Mouse (Mus musculus): ENCODE measurements at regions not wholly inside any gene's neighbourhood (a gene's known extent, or its start where the extent isn't known, plus 50 kb on each side); places are given as distances from the start of the nearest gene placed in this dataset.
A peak's percentile ranks its signal among the peaks of the same experiment; 100 is the strongest.

GRCm38 (mm10) chr5:45119757-45120156 lies 320.3 kb upstream of the Ldb2 start:
- DNase-seq = no peak

GRCm38 (mm10) chr5:45111246-45111645 lies 311.8 kb upstream of the Ldb2 start:
- DNase-seq = no peak

GRCm38 (mm10) chr5:45110797-45111196 lies 311.3 kb upstream of the Ldb2 start:
- no peak for DNase-seq

- no peak for DNase-seq
Measured at GRCm38 (mm10) chr5:45105236-45105816, 305.8 kb upstream of the Ldb2 start.

GRCm38 (mm10) chr5:45103763-45104428 lies 304.4 kb upstream of the Ldb2 start:
- DNase-seq = no peak

GRCm38 (mm10) chr5:45102661-45103060 lies 303.2 kb upstream of the Ldb2 start:
- DNase-seq = no peak

- DNase-seq = no peak
Measured at GRCm38 (mm10) chr5:45101777-45102176, 302.3 kb upstream of the Ldb2 start.

- DNase-seq = no peak
Measured at GRCm38 (mm10) chr5:45099082-45099481, 299.6 kb upstream of the Ldb2 start.

- peak; percentile 18 for DNase-seq
Measured at GRCm38 (mm10) chr5:45097941-45098340, 298.5 kb upstream of the Ldb2 start.

- peak; percentile 28 for DNase-seq
Measured at GRCm38 (mm10) chr5:45084741-45085140, 285.3 kb upstream of the Ldb2 start.

- no peak for DNase-seq
Measured at GRCm38 (mm10) chr5:45082601-45083000, 283.1 kb upstream of the Ldb2 start.

GRCm38 (mm10) chr5:45076347-45076890 lies 276.9 kb upstream of the Ldb2 start:
- no peak for DNase-seq

- DNase-seq = no peak
Measured at GRCm38 (mm10) chr5:45075195-45075594, 275.7 kb upstream of the Ldb2 start.

- DNase-seq = no peak
Measured at GRCm38 (mm10) chr5:45072529-45072928, 273.0 kb upstream of the Ldb2 start.

- no peak for DNase-seq
Measured at GRCm38 (mm10) chr5:45065917-45066699, 266.6 kb upstream of the Ldb2 start.

- no peak for DNase-seq
Measured at GRCm38 (mm10) chr5:45062567-45062966, 263.1 kb upstream of the Ldb2 start.

GRCm38 (mm10) chr5:45055276-45055959 lies 255.9 kb upstream of the Ldb2 start:
- DNase-seq = no peak

- no peak for DNase-seq
Measured at GRCm38 (mm10) chr5:45049410-45049809, 249.9 kb upstream of the Ldb2 start.

- no peak for DNase-seq
Measured at GRCm38 (mm10) chr5:45042914-45043313, 243.4 kb upstream of the Ldb2 start.

GRCm38 (mm10) chr5:45036430-45036829 lies 236.9 kb upstream of the Ldb2 start:
- DNase-seq = no peak

- DNase-seq = no peak
Measured at GRCm38 (mm10) chr5:45033146-45033545, 233.7 kb upstream of the Ldb2 start.

- DNase-seq = no peak
Measured at GRCm38 (mm10) chr5:45027876-45028275, 228.4 kb upstream of the Ldb2 start.

- no peak for DNase-seq
Measured at GRCm38 (mm10) chr5:45025383-45025782, 225.9 kb upstream of the Ldb2 start.
